Mouse (Mus musculus) embryo, embryonic 11.5 days (tissue): ENCODE measurements at regions not wholly inside any gene's neighbourhood (a gene's known extent, or its start where the extent isn't known, plus 50 kb on each side); places are given as distances from the start of the nearest gene placed in this dataset.
"Not testable (repeated sequence)": the region's sequence is repeated elsewhere in the genome, so short reads cannot be mapped to it uniquely, and the experiment has no call there.

Experiments used
- DNase-seq: peaks from one replicate; pipeline ENCODE4 v3.0.0-alpha.2; 2012; ENCODE audit warnings: low read depth, low spot score

- DNase-seq: no peak
These were observed 298.0 kb upstream of the Foxg1 start for GRCm38 (mm10) chr12:49084505-49084904.

DNA sequence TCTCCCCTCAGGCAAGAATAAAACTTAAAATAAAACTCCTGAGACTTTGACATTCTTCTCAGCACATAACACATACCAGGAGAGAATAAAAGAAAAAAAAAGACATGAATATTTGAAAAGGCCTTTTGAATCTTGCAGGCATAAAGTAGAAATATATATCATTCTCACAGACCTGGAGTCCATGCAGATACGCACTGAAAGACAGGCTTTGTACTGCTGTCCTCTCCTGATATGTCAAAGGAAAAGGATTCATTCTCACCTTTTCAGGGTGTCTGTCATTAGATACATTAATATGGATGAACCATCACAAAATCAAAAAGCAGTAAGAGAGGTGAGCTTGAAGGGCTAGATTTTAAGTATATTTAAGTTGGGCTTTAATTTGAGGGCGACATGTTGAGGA, 296.4 kb upstream of the Foxg1 start:
- no peak for DNase-seq

- no peak for DNase-seq
These were observed 292.3 kb upstream of the Foxg1 start for GRCm38 (mm10) chr12:49090177-49090576.

DNA sequence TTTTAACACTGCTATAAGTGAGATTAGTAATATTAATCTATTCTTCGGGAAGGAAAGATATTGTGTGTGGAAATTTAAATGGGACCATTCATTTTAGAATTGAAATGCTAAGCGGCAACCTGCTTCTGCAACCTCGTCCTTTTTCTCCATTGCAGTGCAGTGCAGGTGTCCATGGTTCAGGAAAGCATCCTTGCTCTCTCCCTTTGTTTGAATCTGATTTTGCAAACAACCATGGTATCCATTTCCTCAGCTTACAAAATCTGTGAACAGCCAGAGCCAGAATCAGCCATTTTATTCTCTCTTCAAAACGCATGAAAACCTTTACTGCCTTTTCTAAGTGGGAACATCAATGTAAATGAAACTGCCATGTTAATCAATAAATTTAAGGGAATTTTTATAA, 276.5 kb upstream of the Foxg1 start:
- DNase-seq: no peak

GRCm38 (mm10) chr12:49106399-49107382, 275.8 kb upstream of the Foxg1 start:
- DNase-seq: no peak

GRCm38 (mm10) chr12:49107415-49108148, 274.9 kb upstream of the Foxg1 start:
- no peak for DNase-seq

- not testable (repeated sequence) for DNase-seq
These were observed 251.4 kb upstream of the Foxg1 start for GRCm38 (mm10) chr12:49131093-49131492.

DNA sequence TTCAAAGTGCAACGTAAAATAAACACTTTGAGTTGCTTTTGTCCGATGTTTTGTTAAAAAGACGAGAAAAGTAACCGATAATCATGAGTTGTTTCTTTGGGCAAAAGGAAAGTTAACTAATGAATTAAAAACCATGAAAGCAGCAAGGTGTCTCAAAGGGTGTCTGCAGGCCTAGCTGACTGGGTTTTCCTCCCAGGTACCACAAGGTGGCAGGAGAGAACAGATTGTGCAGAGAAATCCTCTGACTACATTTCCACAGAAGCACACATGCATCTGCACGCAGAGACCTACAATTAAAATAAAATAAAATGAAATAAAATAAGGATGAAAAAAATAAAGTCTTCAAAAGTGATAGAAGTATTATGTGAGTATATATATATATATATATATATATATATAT, 212.4 kb upstream of the Foxg1 start:
- peak; percentile 23 for DNase-seq

DNA sequence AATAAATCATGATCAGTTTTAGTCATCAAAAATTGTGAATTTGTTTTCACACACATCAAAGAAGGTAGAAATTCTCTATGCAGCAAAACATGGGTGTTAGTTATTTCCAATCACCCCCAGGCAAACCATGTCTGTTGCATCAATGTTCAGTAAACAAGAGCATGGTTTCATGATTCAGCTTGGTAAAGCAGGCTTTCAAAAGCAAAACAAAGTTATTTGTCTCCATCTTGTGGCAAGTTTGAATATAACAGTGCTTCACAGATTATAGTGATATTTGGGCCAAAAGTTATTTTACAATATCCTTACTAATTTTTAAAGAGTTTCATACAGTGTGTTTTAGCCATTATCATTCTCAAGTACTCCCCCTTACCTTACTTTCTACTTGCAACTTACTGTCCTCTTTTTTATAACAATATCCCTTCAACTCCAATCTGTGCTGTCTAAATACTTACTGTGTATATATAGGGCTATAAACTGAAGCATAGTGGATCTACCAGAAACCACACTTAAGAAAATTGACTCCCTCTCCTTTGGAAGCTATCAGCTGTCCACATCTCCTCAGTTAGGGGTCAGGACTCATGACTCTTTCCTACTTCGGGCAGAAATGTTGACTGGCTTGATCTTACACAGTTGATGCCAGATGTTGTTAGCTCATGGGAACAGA, 211.3 kb upstream of the Foxg1 start:
- no peak for DNase-seq

GRCm38 (mm10) chr12:49191348-49191747, 191.1 kb upstream of the Foxg1 start:
- DNase-seq: no peak

DNA sequence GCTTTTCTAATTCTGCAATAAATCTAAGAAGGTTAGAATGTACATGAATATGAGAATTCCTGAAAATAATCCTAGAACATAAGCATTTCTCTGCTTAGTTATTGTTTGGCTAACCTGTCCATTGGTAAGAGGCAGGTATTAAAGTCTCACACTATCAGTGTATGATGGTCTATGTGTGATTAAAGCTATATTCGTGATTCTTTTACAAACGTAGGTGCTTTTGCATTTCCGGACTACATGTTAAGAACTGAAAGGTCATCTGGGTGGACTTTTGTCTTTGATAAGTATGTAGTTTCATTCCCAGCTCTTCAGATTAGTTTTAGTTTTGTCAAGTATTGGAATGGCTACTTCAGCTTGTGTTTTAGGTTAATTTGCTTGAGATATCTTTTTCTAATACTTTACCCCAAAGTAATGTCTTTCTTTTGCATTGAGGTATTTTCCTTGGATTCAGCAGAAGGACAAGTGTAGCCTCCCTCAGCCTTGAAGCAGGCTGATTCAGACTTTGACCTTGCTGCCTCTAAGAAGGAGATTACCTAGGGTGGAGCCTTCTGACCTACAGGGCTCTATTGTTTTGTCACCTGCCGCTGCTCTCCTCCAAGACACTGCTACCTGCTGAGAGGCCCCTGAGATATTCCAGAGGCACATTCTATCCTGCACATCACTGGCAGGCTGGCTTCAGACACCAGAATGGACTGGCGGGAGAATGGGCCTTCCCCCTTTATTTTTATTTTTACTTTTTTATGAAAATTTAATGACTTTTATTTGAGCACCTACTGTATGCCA, 148.7 kb upstream of the Foxg1 start:
- no peak for DNase-seq
